Mouse (Mus musculus) heart, embryonic 15.5 days (tissue): ENCODE measurements around the gene Gatd1. TPM values are rescaled to one million over a fixed set of nuclear protein-coding genes. Genes with fewer than 3 reads are reported as not detected.

Source experiments
- ATAC-seq: fragments of 200-750 bp; cut with Nextera tagmentation; replicated peaks from 2 replicates; pipeline ENCODE4 v1.8.0; 2017; ENCODE audit warnings: low read depth, moderate TSS enrichment; ENCODE audit not compliant: insufficient number of reproducible peaks, insufficient read depth, low FRiP score
- H3K27ac ChIP-seq: fragments of 300-500 bp; sonication (generic); 2 replicates; pipeline ENCODE4 v1.5.1; 2015; ENCODE audit warnings: mild to moderate bottlenecking, inconsistent platforms
- H3K27me3 ChIP-seq: fragments of 300-500 bp; sonication (generic); 2 replicates; pipeline ENCODE4 v1.6.1; 2015; ENCODE audit warnings: inconsistent platforms
- H3K36me3 ChIP-seq: fragments of 300-500 bp; sonication (generic); 2 replicates; pipeline ENCODE4 v1.6.1; 2015; ENCODE audit warnings: mild to moderate bottlenecking, inconsistent platforms
- H3K4me1 ChIP-seq: fragments of 300-500 bp; sonication (generic); replicated peaks from 2 replicates; pipeline ENCODE4 v1.6.1; 2015; ENCODE audit warnings: inconsistent platforms
- H3K4me2 ChIP-seq: fragments of 300-500 bp; sonication (generic); 2 replicates; pipeline ENCODE4 v1.6.1; 2015; ENCODE audit warnings: inconsistent platforms, mild to moderate bottlenecking, moderate library complexity
- H3K4me3 ChIP-seq: fragments of 300-500 bp; sonication (generic); 2 replicates; pipeline ENCODE4 v1.5.1; 2015; ENCODE audit warnings: mild to moderate bottlenecking, inconsistent platforms
- H3K9ac ChIP-seq: fragments of 300-500 bp; sonication (generic); 2 replicates; pipeline ENCODE4 v1.6.1; 2015; ENCODE audit warnings: mild to moderate bottlenecking, inconsistent platforms
- H3K9me3 ChIP-seq: fragments of 300-500 bp; sonication (generic); replicated peaks from 2 replicates; pipeline ENCODE4 v1.6.1; 2016; ENCODE audit warnings: inconsistent platforms
- WGBS: fragments of 180-500 bp; shearing (Covaris S2); methylation state at CpG from one replicate; pipeline ENCODE4 v1.1.7; 2015; ENCODE audit warnings: mixed read lengths; 5-methylcytosine and 5-hydroxymethylcytosine counted together
- polyA plus RNA-seq: library from polyadenylated mRNA; unstranded; fragments of >200 nt; fragmentation: Nextera tagmentation; extraction: Ambion mirVana; gene quantifications from 2 replicates; pipeline ENCODE4 v1.2.1, GENCODE M21; 2015

Gatd1 gene
- polyA plus RNA-seq, 1 experiment from 2014 or later, result 25.5 TPM

GRCm38 (mm10) chr7:141432741-141433516 lies 19.0 kb upstream of the Gatd1 start:
- H3K27ac ChIP-seq, result no peak overlapping the region
- 88% methylated on average over 6 of the region's 6 CpGs for WGBS

GRCm38 (mm10) chr7:141432186-141432611 lies 18.3 kb upstream of the Gatd1 start:
- Histone ChIP-seq H3K27me3 (no peaks in the 10 kb centered on the region), H3K27ac (no peak overlapping the region), H3K4me3 (no peak overlapping the region), H3K9ac (no peak overlapping the region), H3K4me2 (no peak overlapping the region), H3K9me3 (no peaks in the 10 kb centered on the region), H3K36me3 (peaks cover 8% of the 10 kb centered on the region), H3K4me1 (peaks cover 60% of the 10 kb centered on the region)
- WGBS, result 76% methylated on average over 8 of the region's 8 CpGs
- no peak for ATAC-seq

More at GRCm38 (mm10) chr7:141432741-141433516, 19.0 kb upstream of the Gatd1 start:
- H3K4me2 ChIP-seq, result no peak overlapping the region
- no peaks in the 10 kb centered on the region for H3K27me3 ChIP-seq
- no peak for ATAC-seq
- H3K4me1 ChIP-seq, result peaks cover 64% of the 10 kb centered on the region
- no peak overlapping the region for H3K4me3 ChIP-seq
- no peaks in the 10 kb centered on the region for H3K9me3 ChIP-seq
- peaks cover 8% of the 10 kb centered on the region for H3K36me3 ChIP-seq
- no peak overlapping the region for H3K9ac ChIP-seq

GRCm38 (mm10) chr7:141431434-141432185 lies 17.7 kb upstream of the Gatd1 start:
- Histone ChIP-seq H3K9me3 (no peaks in the 10 kb centered on the region), H3K9ac (no peak overlapping the region), H3K27ac (no peak overlapping the region), H3K4me3 (no peak overlapping the region), H3K4me2 (no peak overlapping the region), H3K27me3 (no peaks in the 10 kb centered on the region), H3K4me1 (peaks cover 54% of the 10 kb centered on the region), H3K36me3 (peaks cover 8% of the 10 kb centered on the region)
- 90% methylated on average over 19 of the region's 19 CpGs for WGBS
- no peak for ATAC-seq

- no peak overlapping the region for H3K27ac ChIP-seq
These were observed 16.8 kb upstream of the Gatd1 start for GRCm38 (mm10) chr7:141430585-141431240.

GRCm38 (mm10) chr7:141429840-141430584 lies 16.1 kb upstream of the Gatd1 start:
- peak overlapping the region; percentile 54; the same call in 1 of the 2 replicates for H3K4me2 ChIP-seq
- 0 out of 2 replicates have a peak, but pooled peaks have one; percentile 21 for ATAC-seq
- H3K9ac ChIP-seq, result 0 out of 2 replicates have a peak overlapping the region, but pooled peaks have one; percentile 27
- H3K27me3 ChIP-seq, result no peaks in the 10 kb centered on the region
- H3K4me3 ChIP-seq, result peak overlapping the region; percentile 29; the same call in 1 of the 2 replicates
- peak overlapping the region; percentile 55 for H3K27ac ChIP-seq
- H3K4me1 ChIP-seq, result peaks cover 43% of the 10 kb centered on the region
- H3K36me3 ChIP-seq, result peaks cover 8% of the 10 kb centered on the region
- no peaks in the 10 kb centered on the region for H3K9me3 ChIP-seq
- WGBS, result 45% methylated on average over 9 of the region's 9 CpGs

More at GRCm38 (mm10) chr7:141430585-141431240, 16.8 kb upstream of the Gatd1 start:
- 92% methylated on average over 9 of the region's 9 CpGs for WGBS
- Histone ChIP-seq H3K4me2 (no peak overlapping the region), H3K9ac (no peak overlapping the region), H3K9me3 (no peaks in the 10 kb centered on the region), H3K4me3 (no peak overlapping the region), H3K27me3 (no peaks in the 10 kb centered on the region), H3K4me1 (peaks cover 48% of the 10 kb centered on the region), H3K36me3 (peaks cover 8% of the 10 kb centered on the region)
- ATAC-seq, result no peak

- WGBS, result 3% methylated on average over 19 of the region's 19 CpGs
- Histone ChIP-seq H3K27me3 (no peaks in the 10 kb centered on the region), H3K36me3 (peaks cover 8% of the 10 kb centered on the region), H3K4me2 (peak within 1 kb of the TSS; percentile 54), H3K9ac (0 out of 2 replicates have a peak within 1 kb of the TSS, but pooled peaks have one; percentile 27), H3K27ac (peak within 1 kb of the TSS; percentile 55), H3K4me1 (peaks cover 36% of the 10 kb centered on the region), H3K9me3 (no peaks in the 10 kb centered on the region), H3K4me3 (peak within 1 kb of the TSS; percentile 29)
- ATAC-seq, result no peak; the same call in 1 of the 2 replicates
These were observed 15.4 kb upstream of the Gatd1 start, which contains the start of gene Cend1 for GRCm38 (mm10) chr7:141429310-141429709. TSS of gene Cend1 (minus strand) at chr7:141429491.

GRCm38 (mm10) chr7:141428701-141429100 lies 14.8 kb upstream of the Gatd1 start:
- ATAC-seq, result no peak
- Histone ChIP-seq H3K9me3 (no peaks in the 10 kb centered on the region), H3K27me3 (no peaks in the 10 kb centered on the region), H3K36me3 (peaks cover 8% of the 10 kb centered on the region), H3K9ac (no peak overlapping the region), H3K27ac (no peak overlapping the region), H3K4me2 (peak overlapping the region; percentile 54), H3K4me3 (peak overlapping the region; percentile 29), H3K4me1 (peaks cover 30% of the 10 kb centered on the region)
- 53% methylated on average over 5 of the region's 5 CpGs for WGBS

- Histone ChIP-seq H3K4me1 (peaks cover 24% of the 10 kb centered on the region), H3K36me3 (no peaks in the 10 kb centered on the region; the same call in none of the 2 replicates), H3K9ac (no peak overlapping the region), H3K9me3 (no peaks in the 10 kb centered on the region), H3K4me2 (no peak overlapping the region), H3K27me3 (no peaks in the 10 kb centered on the region), H3K4me3 (no peak overlapping the region), H3K27ac (no peak overlapping the region)
- no peak for ATAC-seq
- 75% methylated on average over 12 of the region's 12 CpGs for WGBS
These were observed 13.2 kb upstream of the Gatd1 start for GRCm38 (mm10) chr7:141426948-141427730.

GRCm38 (mm10) chr7:141423811-141424210 lies 9.9 kb upstream of the Gatd1 start:
- no peak overlapping the region for H3K4me3 ChIP-seq
- WGBS, result 48% methylated on average over 4 of the region's 4 CpGs
- peaks cover 7% of the 10 kb centered on the region; the same call in 1 of the 2 replicates for H3K4me1 ChIP-seq
- no peak overlapping the region for H3K27ac ChIP-seq
- no peak overlapping the region for H3K9ac ChIP-seq
- H3K4me2 ChIP-seq, result no peak overlapping the region
- H3K36me3 ChIP-seq, result no peaks in the 10 kb centered on the region
- no peaks in the 10 kb centered on the region for H3K9me3 ChIP-seq
- H3K27me3 ChIP-seq, result no peaks in the 10 kb centered on the region
- ATAC-seq, result no peak
